Mouse (Mus musculus) liver, embryonic 15.5 days (tissue): ENCODE data around the gene Apod. TPM values are rescaled to one million over a fixed set of nuclear protein-coding genes. Genes with fewer than 3 reads are reported as not detected.

ENCODE experiments used
- ATAC-seq: fragments of 200-750 bp; cut with Nextera tagmentation; 2 replicates; pipeline ENCODE4 v1.8.0; 2017; ENCODE audit warnings: moderate number of reproducible peaks, mild to moderate bottlenecking, moderate library complexity; ENCODE audit not compliant: insufficient read depth
- H3K27ac ChIP-seq: fragments of 300-500 bp; sonication (generic); replicated peaks from 2 replicates; pipeline ENCODE4 v1.5.1; 2015; ENCODE audit warnings: mild to moderate bottlenecking, inconsistent platforms
- H3K27me3 ChIP-seq: fragments of 300-500 bp; sonication (generic); 2 replicates; pipeline ENCODE4 v1.6.1; 2015; ENCODE audit warnings: mild to moderate bottlenecking, inconsistent platforms
- H3K36me3 ChIP-seq: fragments of 300-500 bp; sonication (generic); replicated peaks from 2 replicates; pipeline ENCODE4 v1.6.1; 2015; ENCODE audit warnings: moderate library complexity, mild to moderate bottlenecking, inconsistent platforms
- H3K4me1 ChIP-seq: fragments of 300-500 bp; sonication (generic); replicated peaks from 2 replicates; pipeline ENCODE4 v1.6.1; 2015; ENCODE audit warnings: inconsistent platforms
- H3K4me2 ChIP-seq: fragments of 300-500 bp; sonication (generic); 2 replicates; pipeline ENCODE4 v1.6.1; 2015; ENCODE audit warnings: moderate library complexity, mild to moderate bottlenecking, inconsistent platforms
- H3K4me3 ChIP-seq: fragments of 300-500 bp; sonication (generic); replicated peaks from 2 replicates; pipeline ENCODE4 v1.5.1; 2015; ENCODE audit warnings: mild to moderate bottlenecking, inconsistent platforms
- H3K9ac ChIP-seq: fragments of 300-500 bp; sonication (generic); 2 replicates; pipeline ENCODE4 v1.6.1; 2015; ENCODE audit warnings: moderate library complexity, mild to moderate bottlenecking, inconsistent platforms
- H3K9me3 ChIP-seq: fragments of 300-500 bp; sonication (generic); replicated peaks from 2 replicates; pipeline ENCODE4 v1.6.1; 2016; ENCODE audit warnings: inconsistent platforms
- WGBS: fragments of 180-500 bp; shearing (Covaris S2); methylation state at CpG from one replicate; pipeline ENCODE4 v1.1.7; 2015; ENCODE audit warnings: mixed read lengths; ENCODE audit not compliant: insufficient replicate concordance; 5-methylcytosine and 5-hydroxymethylcytosine counted together
- microRNA-seq: library from miRNA; unstranded; fragments of <30 nt; microRNA quantifications from one replicate; pipeline ENCODE4, GENCODE M21; 2016
- polyA plus RNA-seq: library from polyadenylated mRNA; unstranded; fragments of >200 nt; fragmentation: Nextera tagmentation; extraction: Ambion mirVana; gene quantifications from 2 replicates; pipeline ENCODE4 v1.2.1, GENCODE M21; 2015

The Apod gene
- polyA plus RNA-seq, 1 experiment from 2014 or later: not detected

- no peak for ATAC-seq
- H3K4me1 ChIP-seq: peaks cover 3% of the 10 kb centered on the region; the same call in 1 of the 2 replicates
- 84% methylated on average over 13 of the region's 13 CpGs for WGBS
These were observed 65.9 kb downstream of the Apod start for GRCm38 (mm10) chr16:31248717-31249116.

GRCm38 (mm10) chr16:31247442-31247841, 67.2 kb downstream of the Apod start:
- no peak for ATAC-seq

More at GRCm38 (mm10) chr16:31248717-31249116, 65.9 kb downstream of the Apod start:
- no peaks in the 10 kb centered on the region for H3K9me3 ChIP-seq
- H3K9ac ChIP-seq: no peak overlapping the region
- H3K36me3 ChIP-seq: 0 out of 2 replicates have a peak, but pooled peaks cover 9% of the 10 kb centered on the region
- H3K27me3 ChIP-seq: no peaks in the 10 kb centered on the region
- no peak overlapping the region for H3K4me2 ChIP-seq
- no peak overlapping the region for H3K27ac ChIP-seq
- H3K4me3 ChIP-seq: no peak overlapping the region

More at GRCm38 (mm10) chr16:31247442-31247841, 67.2 kb downstream of the Apod start:
- H3K9ac ChIP-seq: no peak overlapping the region
- no peaks in the 10 kb centered on the region for H3K27me3 ChIP-seq
- 0 out of 2 replicates have a peak, but pooled peaks cover 4% of the 10 kb centered on the region for H3K36me3 ChIP-seq
- peaks cover 3% of the 10 kb centered on the region; the same call in 1 of the 2 replicates for H3K4me1 ChIP-seq
- H3K9me3 ChIP-seq: no peaks in the 10 kb centered on the region
- no peak overlapping the region for H3K27ac ChIP-seq
- no peak overlapping the region for H3K4me3 ChIP-seq
- 50% methylated on average over 7 of the region's 7 CpGs for WGBS
- no peak overlapping the region for H3K4me2 ChIP-seq

Small RNA genes within 50 kb of the gene (microRNA-seq; reads per million reads assigned to microRNA genes)
- gene Gm27415: not detected

Other genes with a start within 250 kb of the Apod start
- 1.7 and 1.8 TPM in 2 replicates for gene Xxylt1, start 233.4 kb downstream of the Apod start, polyA plus RNA-seq
- 5.8 and 6.2 TPM in 2 replicates for gene Acap2, start 113.6 kb downstream of the Apod start, polyA plus RNA-seq
- gene Ppp1r2, start 39.5 kb downstream of the Apod start, polyA plus RNA-seq: 31.2 and 33.1 TPM in 2 replicates
- 71.5 and 84.4 TPM in 2 replicates for gene Bdh1, start 107.5 kb upstream of the Apod start, polyA plus RNA-seq